Mouse (Mus musculus): ENCODE results near the gene Pop4. TPM values are rescaled to one million over a fixed set of nuclear protein-coding genes. Genes with fewer than 3 reads are reported as not detected.
"Not testable (repeated sequence)": the region's sequence is repeated elsewhere in the genome, so short reads cannot be mapped to it uniquely, and the experiment has no call there.

Gene Pop4
- polyA plus RNA-seq (2012; rRNA removed) = 4.0 and 5.1 TPM in 2 replicates

DNA sequence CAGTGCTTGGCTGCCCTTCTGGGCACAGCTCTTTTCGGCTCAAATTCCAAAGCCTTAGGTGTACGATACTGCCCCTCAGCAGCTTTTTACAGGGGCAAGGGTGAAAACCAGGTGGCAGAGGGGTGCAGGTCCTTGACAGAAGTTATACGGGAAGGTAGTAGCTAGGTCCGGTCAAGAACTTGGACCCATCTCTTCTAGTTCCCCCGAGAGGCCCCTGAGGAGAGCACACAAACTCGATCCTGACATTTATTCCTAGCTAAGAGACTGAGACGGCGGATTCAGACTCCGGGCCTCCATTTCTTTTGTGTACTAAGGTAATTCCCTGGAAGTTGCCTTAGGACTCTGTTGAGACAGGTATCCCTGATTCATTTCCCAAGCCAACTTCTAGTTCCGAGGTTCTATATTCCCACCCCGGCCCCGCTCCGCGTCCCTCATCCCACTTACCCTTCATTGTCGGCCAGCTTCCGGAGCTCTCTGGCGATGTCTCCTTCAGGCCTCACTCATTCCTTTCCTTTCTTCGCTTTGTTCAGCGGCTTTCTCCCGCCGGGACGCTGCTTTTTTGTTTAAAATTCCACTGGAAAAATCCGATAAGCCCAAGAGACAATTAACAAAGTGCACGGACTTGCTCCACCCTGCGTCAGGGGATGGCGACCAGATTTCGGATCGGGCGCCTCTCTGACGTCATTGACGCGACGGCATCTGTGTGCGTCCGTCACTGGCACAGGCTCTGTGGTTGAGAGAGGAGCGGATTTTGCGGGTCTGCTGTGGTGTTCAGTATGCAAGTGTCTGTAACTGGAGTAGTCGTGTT lies at the start of gene Pop4:
TSS of gene Pop4 (minus strand) at position 721 of the 808 bp plus-strand sequence.
- 1% methylated on average over 38 of the region's 38 CpGs for WGBS
- TF ChIP-seq CTCF (IDR thresholded peaks at IDR 0.05; ENCODE audit: extremely low read depth, insufficient read depth, insufficient read length, insufficient replicate concordance) = no peak
- TF ChIP-seq POLR2A (IDR thresholded peaks at IDR 0.05; ENCODE audit: low read depth, low read length) = peak; percentile 36; the same call in 1 of the 2 replicates
- H3K27me3 ChIP-seq (ENCODE audit: control insufficient read depth, insufficient read depth, low read length) = no peaks in the 10 kb centered on the region
- peak within 1 kb of the TSS; percentile 73 for H3K4me3 ChIP-seq (ENCODE audit: extremely low read depth, insufficient read depth, insufficient read length)
- peaks cover 7% of the 10 kb centered on the region; the same call in 1 of the 2 replicates for H3K4me1 ChIP-seq (ENCODE audit: control insufficient read depth, insufficient read depth, insufficient read length)
- H3K36me3 ChIP-seq (ENCODE audit: control insufficient read depth, insufficient read depth, low read length) = peaks cover 4% of the 10 kb centered on the region
- peak within 1 kb of the TSS; percentile 34; the same call in 1 of the 2 replicates for H3K27ac ChIP-seq (ENCODE audit: insufficient read depth, low read length)
- peak; percentile 74 to 85 for DNase-seq (ENCODE audit: low read depth in 1 of 2, low spot score in 2 of 2)

DNA sequence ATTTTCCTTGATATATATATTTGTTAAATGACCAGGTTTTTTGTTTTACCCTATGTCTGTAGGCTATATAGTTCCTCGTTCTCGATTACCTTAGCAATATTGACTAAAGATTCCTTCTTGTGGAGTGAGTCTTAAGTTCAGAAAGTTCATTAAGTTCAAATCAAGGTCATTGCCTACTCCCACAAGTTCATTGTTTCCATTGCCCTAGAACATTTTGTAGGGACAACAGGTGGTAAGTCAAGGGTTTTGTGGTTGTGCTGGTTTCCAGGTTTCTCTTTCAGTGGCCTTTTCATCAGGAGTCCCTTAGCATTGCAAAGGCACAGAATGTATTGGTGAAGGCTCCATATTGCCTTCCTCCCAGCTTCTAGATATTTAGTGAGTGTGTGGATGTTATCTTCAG lies 49.4 kb upstream of the Pop4 start:
- no peak overlapping the region for H3K4me3 ChIP-seq (ENCODE audit: extremely low read depth, insufficient read depth, insufficient read length)
- no peaks in the 10 kb centered on the region for H3K27me3 ChIP-seq (ENCODE audit: control insufficient read depth, insufficient read depth, low read length)
- WGBS = 85% methylated on average over 2 of the region's 2 CpGs
- no peaks in the 10 kb centered on the region for H3K36me3 ChIP-seq (ENCODE audit: control insufficient read depth, insufficient read depth, low read length)
- TF ChIP-seq CTCF (IDR thresholded peaks at IDR 0.05; ENCODE audit: extremely low read depth, insufficient read depth, insufficient read length, insufficient replicate concordance) = no peak
- no peak for TF ChIP-seq POLR2A (IDR thresholded peaks at IDR 0.05; ENCODE audit: low read depth, low read length)
- no peak for DNase-seq (ENCODE audit: low read depth in 1 of 2, low spot score in 2 of 2)
- no peak overlapping the region for H3K27ac ChIP-seq (ENCODE audit: insufficient read depth, low read length)
- H3K4me1 ChIP-seq (ENCODE audit: control insufficient read depth, insufficient read depth, insufficient read length) = no peaks in the 10 kb centered on the region

DNA sequence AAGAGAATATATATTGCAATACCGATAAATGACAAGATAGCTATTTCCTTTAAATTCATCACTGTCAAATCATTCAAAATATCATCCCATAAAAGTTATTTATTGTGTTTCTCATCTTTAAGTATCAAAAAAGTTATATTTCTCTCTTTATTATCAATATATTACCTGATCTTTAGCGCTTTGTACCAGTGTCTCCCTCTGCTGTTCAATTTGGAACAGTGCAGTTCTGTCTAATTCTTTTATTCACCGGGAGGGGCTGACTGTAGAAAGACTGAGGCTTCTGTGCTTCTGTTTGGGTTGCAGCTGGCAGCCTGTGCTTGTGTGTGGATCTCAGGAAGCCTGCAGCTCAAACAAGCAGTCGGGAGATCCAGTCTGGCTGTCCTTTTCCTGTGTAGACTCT lies 11.0 kb upstream of the Pop4 start:
- H3K27me3 ChIP-seq (ENCODE audit: control insufficient read depth, insufficient read depth, low read length); H3K4me3 ChIP-seq (ENCODE audit: extremely low read depth, insufficient read depth, insufficient read length): not testable (repeated sequence)
- 24% methylated on average over 4 of the region's 4 CpGs for WGBS

DNA sequence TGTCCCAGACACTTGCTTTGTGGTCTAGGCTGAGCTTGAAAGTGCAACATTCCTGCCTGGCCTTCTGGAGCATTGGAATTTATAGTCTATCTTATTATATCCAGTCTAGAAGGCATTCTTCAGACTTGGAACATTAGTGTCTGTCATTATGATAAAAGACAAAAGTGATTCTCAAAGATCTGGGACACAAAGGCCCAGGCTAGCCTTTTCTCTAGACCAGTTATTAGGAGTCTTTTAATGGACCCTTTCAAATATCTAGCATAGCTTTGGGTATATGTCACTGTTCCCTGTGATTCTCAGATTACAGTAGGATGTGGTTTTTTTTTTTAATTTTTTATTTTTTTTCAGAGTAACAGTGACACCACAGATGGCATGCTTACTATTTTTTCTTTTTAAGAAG lies 1.3 kb upstream of the Pop4 start:
- no peak for DNase-seq (ENCODE audit: low read depth in 1 of 2, low spot score in 2 of 2)
- Histone ChIP-seq H3K4me1 (ENCODE audit: control insufficient read depth, insufficient read depth, insufficient read length) (peaks cover 7% of the 10 kb centered on the region; the same call in 1 of the 2 replicates), H3K4me3 (ENCODE audit: extremely low read depth, insufficient read depth, insufficient read length) (no peak overlapping the region), H3K36me3 (ENCODE audit: control insufficient read depth, insufficient read depth, low read length) (peaks cover 1% of the 10 kb centered on the region; the same call in 1 of the 2 replicates), H3K27me3 (ENCODE audit: control insufficient read depth, insufficient read depth, low read length) (no peaks in the 10 kb centered on the region), H3K27ac (ENCODE audit: insufficient read depth, low read length) (no peak overlapping the region)
- TF ChIP-seq CTCF (IDR thresholded peaks at IDR 0.05; ENCODE audit: extremely low read depth, insufficient read depth, insufficient read length, insufficient replicate concordance) (no peak), POLR2A (IDR thresholded peaks at IDR 0.05; ENCODE audit: low read depth, low read length) (no peak)

More for the DNA sequence above, 11.0 kb upstream of the Pop4 start:
- not testable (repeated sequence) for H3K36me3 ChIP-seq (ENCODE audit: control insufficient read depth, insufficient read depth, low read length); DNase-seq (ENCODE audit: low read depth in 1 of 2, low spot score in 2 of 2); H3K4me1 ChIP-seq (ENCODE audit: control insufficient read depth, insufficient read depth, insufficient read length); H3K27ac ChIP-seq (ENCODE audit: insufficient read depth, low read length)

DNA sequence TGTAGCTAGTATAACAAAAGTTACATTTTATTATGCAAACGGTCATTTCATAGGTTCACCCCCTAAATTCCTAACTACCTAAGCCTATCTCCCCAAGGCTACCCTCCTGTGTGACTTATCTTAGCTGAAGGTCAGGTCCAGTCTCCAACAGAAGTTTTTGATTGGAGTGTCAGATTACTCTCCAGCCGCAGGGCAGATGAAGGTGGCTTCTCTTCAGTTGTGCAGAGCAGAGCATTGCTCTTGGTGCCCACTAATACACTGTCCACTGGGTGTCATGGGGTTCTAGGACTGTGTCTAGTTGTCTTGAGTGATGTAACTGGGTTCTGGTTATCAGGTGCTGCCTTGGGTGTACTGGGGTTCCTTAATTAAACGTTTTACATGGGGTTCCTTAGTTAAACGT lies 636 bp upstream of the Pop4 start:
- Histone ChIP-seq H3K36me3 (ENCODE audit: control insufficient read depth, insufficient read depth, low read length) (peaks cover 4% of the 10 kb centered on the region), H3K27ac (ENCODE audit: insufficient read depth, low read length) (no peak overlapping the region), H3K4me1 (ENCODE audit: control insufficient read depth, insufficient read depth, insufficient read length) (peaks cover 7% of the 10 kb centered on the region; the same call in 1 of the 2 replicates), H3K4me3 (ENCODE audit: extremely low read depth, insufficient read depth, insufficient read length) (no peak overlapping the region), H3K27me3 (ENCODE audit: control insufficient read depth, insufficient read depth, low read length) (no peaks in the 10 kb centered on the region)
- DNase-seq (ENCODE audit: low read depth in 1 of 2, low spot score in 2 of 2) = no peak
- no peak for TF ChIP-seq POLR2A (IDR thresholded peaks at IDR 0.05; ENCODE audit: low read depth, low read length)
- TF ChIP-seq CTCF (IDR thresholded peaks at IDR 0.05; ENCODE audit: extremely low read depth, insufficient read depth, insufficient read length, insufficient replicate concordance) = no peak
- WGBS = 9% methylated on average over 4 of the region's 4 CpGs

DNA sequence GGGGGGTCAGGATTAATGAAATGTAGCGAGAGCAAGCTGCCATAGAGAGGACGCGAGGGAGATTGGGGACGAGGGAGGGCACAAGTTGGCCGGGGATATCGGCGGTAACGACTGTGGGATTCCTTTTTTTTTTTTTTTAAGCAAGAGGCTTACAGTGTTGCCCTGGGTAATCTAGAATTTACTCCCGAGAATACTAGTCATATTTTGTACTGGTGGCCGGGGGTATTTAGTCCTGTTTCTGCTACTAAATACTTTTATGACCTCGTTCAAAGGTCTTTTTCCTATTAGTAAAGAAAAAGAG lies 238 bp upstream of the Pop4 start:
- under 1% methylated on average over 11 of the region's 11 CpGs for WGBS
- peaks cover 7% of the 10 kb centered on the region; the same call in 1 of the 2 replicates for H3K4me1 ChIP-seq (ENCODE audit: control insufficient read depth, insufficient read depth, insufficient read length)
- H3K4me3 ChIP-seq (ENCODE audit: extremely low read depth, insufficient read depth, insufficient read length) = peak overlapping the region; percentile 73
- TF ChIP-seq CTCF (IDR thresholded peaks at IDR 0.05; ENCODE audit: extremely low read depth, insufficient read depth, insufficient read length, insufficient replicate concordance) (no peak), POLR2A (IDR thresholded peaks at IDR 0.05; ENCODE audit: low read depth, low read length) (no peak)
- H3K27me3 ChIP-seq (ENCODE audit: control insufficient read depth, insufficient read depth, low read length) = no peaks in the 10 kb centered on the region
- H3K36me3 ChIP-seq (ENCODE audit: control insufficient read depth, insufficient read depth, low read length) = peaks cover 4% of the 10 kb centered on the region
- peak overlapping the region; percentile 34; the same call in 1 of the 2 replicates for H3K27ac ChIP-seq (ENCODE audit: insufficient read depth, low read length)
- no peak for DNase-seq (ENCODE audit: low read depth in 1 of 2, low spot score in 2 of 2)

DNA sequence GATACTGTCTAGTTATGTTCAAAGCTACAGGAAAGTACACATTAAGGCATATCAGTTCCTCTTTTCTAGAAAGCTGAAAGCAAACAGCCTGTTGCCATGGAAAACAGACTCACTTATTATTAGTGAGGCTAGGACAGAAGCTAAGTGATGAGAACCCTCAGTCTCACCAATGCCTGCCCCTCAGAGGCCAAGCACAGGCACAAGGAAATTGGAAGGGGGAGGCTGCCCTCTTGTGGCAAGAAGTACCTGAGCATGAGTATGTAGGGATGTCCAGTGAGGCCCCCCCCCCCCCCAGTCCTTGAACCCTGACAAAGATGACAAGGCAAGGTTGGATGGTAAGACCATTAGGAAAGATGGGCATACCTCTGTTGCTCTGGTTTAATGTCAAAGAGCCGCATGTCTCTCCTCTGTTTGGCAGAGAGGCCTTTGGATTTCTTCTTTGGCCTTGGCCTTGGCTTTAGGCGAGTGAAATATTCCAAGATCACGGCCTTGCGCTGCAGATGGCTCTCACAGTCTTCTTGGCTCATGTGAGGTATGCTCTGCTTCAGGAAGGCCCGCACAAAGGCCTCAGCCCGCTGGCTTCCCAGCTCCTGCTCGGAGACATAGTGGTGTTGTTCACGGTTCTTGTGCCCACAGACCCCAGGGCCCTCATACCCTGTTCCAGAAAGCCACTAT lies 4.1 kb downstream of the Pop4 start:
- peak in 1 of 2 experiments; percentile 22 for DNase-seq (ENCODE audit: low read depth in 1 of 2, low spot score in 2 of 2)
- 94% methylated on average over 8 of the region's 8 CpGs for WGBS
- Histone ChIP-seq H3K4me1 (ENCODE audit: control insufficient read depth, insufficient read depth, insufficient read length) (peaks cover 7% of the 10 kb centered on the region; the same call in 1 of the 2 replicates), H3K36me3 (ENCODE audit: control insufficient read depth, insufficient read depth, low read length) (peaks cover 29% of the 10 kb centered on the region), H3K27ac (ENCODE audit: insufficient read depth, low read length) (no peak overlapping the region), H3K4me3 (ENCODE audit: extremely low read depth, insufficient read depth, insufficient read length) (no peak overlapping the region), H3K27me3 (ENCODE audit: control insufficient read depth, insufficient read depth, low read length) (no peaks in the 10 kb centered on the region)
- TF ChIP-seq CTCF (IDR thresholded peaks at IDR 0.05; ENCODE audit: extremely low read depth, insufficient read depth, insufficient read length, insufficient replicate concordance) = peak; percentile 15; the same call in 1 of the 2 replicates
- no peak for TF ChIP-seq POLR2A (IDR thresholded peaks at IDR 0.05; ENCODE audit: low read depth, low read length)

All from spleen, adult 2 months (tissue).